Mouse (Mus musculus): ENCODE data around the gene Fhit.

DNA sequence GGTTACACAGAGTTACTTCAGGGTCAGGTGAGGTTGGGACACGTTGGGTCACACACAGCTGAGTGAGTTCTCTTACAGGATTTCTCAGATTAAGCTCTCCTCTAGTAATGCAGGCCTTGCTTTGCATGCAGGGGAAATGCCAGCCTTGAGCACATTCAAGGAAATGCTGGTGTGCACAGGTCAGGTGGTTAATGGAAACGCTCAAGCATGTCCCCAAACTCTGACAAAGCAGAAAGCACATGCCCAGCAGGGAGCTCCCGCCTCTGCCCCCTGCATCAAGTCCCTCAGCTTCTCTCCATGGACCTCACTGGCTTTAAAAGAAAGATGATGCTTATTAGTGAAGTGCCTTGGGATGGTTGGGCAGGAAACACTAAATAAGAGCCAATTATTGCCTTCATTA lies 530.1 kb downstream of the Fhit start:
- TF ChIP-seq GATA1 (IDR thresholded peaks at IDR 0.05; ENCODE audit: borderline replicate concordance, low read length) = no peak
- TF ChIP-seq FLI1 (IDR thresholded peaks at IDR 0.05; ENCODE audit: low read length) = no peak

All from megakaryocyte, embryonic 14.5 days (primary cell).